Mouse (Mus musculus) heart, postnatal 0 days (tissue): Measurements from ENCODE around the gene Pgd.

ENCODE experiments used
- CTCF ChIP-seq: IDR thresholded peaks from 2 replicates; pipeline ENCODE4 v1.5.1; 2016; ENCODE audit warnings: antibody characterized with exemption, control low read depth, low read depth
- EP300 ChIP-seq: IDR thresholded peaks from 2 replicates; pipeline ENCODE4 v1.6.1; 2016; ENCODE audit warnings: antibody characterized with exemption, low read depth

DNA sequence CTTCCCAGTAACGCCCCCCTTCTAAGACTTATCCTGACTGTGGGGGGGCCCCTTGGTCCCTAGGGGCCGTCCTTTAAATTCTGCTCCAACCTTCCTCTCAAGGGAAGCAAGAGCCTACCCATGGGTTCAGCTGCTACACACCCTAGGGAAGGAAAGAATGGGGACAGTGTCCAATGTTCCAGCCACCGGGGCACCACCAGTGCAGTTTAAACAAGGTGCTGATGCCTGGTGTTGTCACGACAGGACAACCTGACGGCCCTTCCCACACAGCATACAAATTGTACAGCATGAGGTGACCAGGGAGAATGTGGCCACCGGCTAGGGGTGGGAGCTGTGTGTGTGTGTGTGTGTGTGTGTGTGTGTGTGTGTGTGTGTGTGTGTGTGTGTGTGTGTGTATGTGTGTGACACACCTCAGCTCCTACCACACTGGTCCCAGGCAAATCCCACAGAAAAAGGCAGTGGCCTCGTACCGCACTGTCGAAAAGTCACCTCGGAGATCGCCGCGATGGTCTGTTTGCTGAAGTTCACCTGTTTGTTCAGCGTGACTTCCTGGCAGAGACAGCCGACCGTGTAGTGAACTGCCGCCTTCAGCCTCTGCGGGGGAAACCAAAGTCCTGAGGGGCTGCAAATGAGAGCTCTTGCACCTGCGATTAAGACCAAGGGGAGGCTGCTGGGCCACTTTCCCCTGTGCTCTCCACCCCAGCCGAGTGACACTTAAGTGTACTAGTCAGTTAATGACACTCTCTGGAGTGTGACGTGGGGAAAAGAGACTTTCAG is 34.6 kb downstream of the Pgd start:
- TF ChIP-seq CTCF (no peak), EP300 (no peak)
